23 mouse cellular contexts compared by ENCODE assay signal in the genomic region with DNA sequence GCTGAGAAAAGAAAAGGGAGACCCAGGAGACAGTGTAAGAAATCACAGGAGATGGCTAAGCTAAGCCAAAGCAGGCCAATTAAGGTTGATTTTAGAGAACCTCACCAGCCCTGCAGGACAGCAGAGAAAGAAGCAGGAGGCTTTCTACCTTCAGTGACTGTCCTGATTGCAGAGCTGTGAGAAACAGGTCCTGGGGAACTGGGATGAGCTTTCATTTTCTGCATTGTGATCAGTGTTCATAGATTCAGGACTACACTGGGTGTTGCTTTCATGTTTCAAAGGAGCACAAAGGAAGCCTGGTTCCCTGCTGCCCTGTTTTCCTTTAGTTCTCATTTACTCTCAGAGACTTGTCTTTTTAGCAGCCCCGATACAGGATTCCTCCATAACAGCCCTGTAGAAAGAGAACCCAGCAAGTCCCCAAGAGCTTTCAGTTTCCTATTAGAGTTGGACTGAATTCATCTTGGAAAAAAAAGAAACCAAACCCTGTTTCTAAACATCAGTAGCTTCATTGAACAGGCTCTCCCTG.
A peak's percentile ranks its signal among the peaks of the same experiment; 100 is the strongest.
DNase-seq lines count a peak whose midpoint lies in the region; ATAC-seq and TF ChIP-seq lines count a peak whose summit lies in the region.
"Had no signal": no experiment of that assay in that cellular context is flagged by ENCODE, and none has a peak within 500 bp of the region (broad histone marks: within the 10 kb centered on the region; RNA-seq: fewer than 3 reads in every experiment).

No protein-coding gene starts in this region.

- H3K4me1 ChIP-seq in hindbrain, postnatal 0 days (ENCODE audit: insufficient read depth, low read length) = 0 out of 2 replicates have a peak, but pooled peaks cover 4% of the 10 kb centered on the region
- no peaks in the 10 kb centered on the region for H3K4me1 ChIP-seq in hindbrain, embryonic 12.5 days
- H3K4me1 ChIP-seq in midbrain, embryonic 10.5 days = 0 out of 2 replicates have a peak, but pooled peaks cover 2% of the 10 kb centered on the region
- no peaks in the 10 kb centered on the region for H3K4me1 ChIP-seq in midbrain, embryonic 11.5 days (ENCODE audit: control insufficient read depth, insufficient read depth, low read length)
- 0 out of 2 replicates have a peak, but pooled peaks cover 2% of the 10 kb centered on the region for H3K4me1 ChIP-seq in forebrain, embryonic 16.5 days (replicated peaks; ENCODE audit: control insufficient read depth, insufficient read depth, low read length)
- no peaks in the 10 kb centered on the region for H3K4me1 ChIP-seq in midbrain, embryonic 16.5 days (ENCODE audit: control insufficient read depth, insufficient read depth, low read length)
- H3K4me1 ChIP-seq: limb, embryonic 10.5 days; megakaryocyte, embryonic 14.5 days; neural tube, embryonic 13.5 days; stomach, embryonic 15.5 days had no signal

- no peaks in the 10 kb centered on the region for H3K9me3 ChIP-seq in hindbrain, postnatal 0 days (ENCODE audit: low read length)
- H3K9me3 ChIP-seq in hindbrain, embryonic 12.5 days (replicated peaks) = no peaks in the 10 kb centered on the region
- H3K9me3 ChIP-seq in midbrain, embryonic 10.5 days (replicated peaks) = no peaks in the 10 kb centered on the region
- no peaks in the 10 kb centered on the region for H3K9me3 ChIP-seq in midbrain, embryonic 11.5 days (ENCODE audit: control insufficient read depth, low read length)
- H3K9me3 ChIP-seq in forebrain, embryonic 16.5 days (ENCODE audit: control insufficient read depth, low read length) = no peaks in the 10 kb centered on the region
- H3K9me3 ChIP-seq in midbrain, embryonic 16.5 days (replicated peaks; ENCODE audit: control insufficient read depth, low read length, poor library complexity, severe bottlenecking) = no peaks in the 10 kb centered on the region
- H3K9me3 ChIP-seq: limb, embryonic 10.5 days; megakaryocyte, embryonic 14.5 days; neural tube, embryonic 13.5 days; stomach, embryonic 15.5 days had no signal

- no peak for TF ChIP-seq CTCF in hindbrain, postnatal 0 days (IDR thresholded peaks at IDR 0.05; ENCODE audit: low read depth)

- H3K36me3 ChIP-seq in hindbrain, postnatal 0 days (ENCODE audit: insufficient read depth, low read length) = no peaks in the 10 kb centered on the region
- H3K36me3 ChIP-seq in hindbrain, embryonic 12.5 days = no peaks in the 10 kb centered on the region
- no peaks in the 10 kb centered on the region for H3K36me3 ChIP-seq in midbrain, embryonic 10.5 days
- H3K36me3 ChIP-seq in midbrain, embryonic 11.5 days (ENCODE audit: control insufficient read depth, insufficient read depth, low read length) = no peaks in the 10 kb centered on the region
- H3K36me3 ChIP-seq in forebrain, embryonic 16.5 days (ENCODE audit: control insufficient read depth, insufficient read depth) = no peaks in the 10 kb centered on the region
- H3K36me3 ChIP-seq in midbrain, embryonic 16.5 days (ENCODE audit: control insufficient read depth, insufficient read depth, low read length) = no peaks in the 10 kb centered on the region
- H3K36me3 ChIP-seq: limb, embryonic 10.5 days; neural tube, embryonic 13.5 days; stomach, embryonic 15.5 days had no signal

- H3K4me2 ChIP-seq in hindbrain, postnatal 0 days (ENCODE audit: low read depth, low read length) = 0 out of 2 replicates have a peak overlapping the region, but pooled peaks have one; percentile 7
- no peak overlapping the region for H3K4me2 ChIP-seq in hindbrain, embryonic 12.5 days (replicated peaks)
- H3K4me2 ChIP-seq in midbrain, embryonic 11.5 days = no peak overlapping the region
- no peak overlapping the region for H3K4me2 ChIP-seq in forebrain, embryonic 16.5 days (ENCODE audit: low read length)
- no peak overlapping the region for H3K4me2 ChIP-seq in midbrain, embryonic 16.5 days (ENCODE audit: low read length)
- H3K4me2 ChIP-seq: neural tube, embryonic 13.5 days; stomach, embryonic 15.5 days had no signal

- 11% methylated on average over 1 of the region's 1 CpGs for WGBS in hindbrain, postnatal 0 days
- 3% methylated on average over 1 of the region's 1 CpGs for WGBS in hindbrain, embryonic 12.5 days
- 24% methylated on average over 1 of the region's 1 CpGs for WGBS in midbrain, embryonic 10.5 days
- 26% methylated on average over 1 of the region's 1 CpGs for WGBS in midbrain, embryonic 11.5 days
- 9% methylated on average over 1 of the region's 1 CpGs for WGBS in forebrain, embryonic 16.5 days
- WGBS in midbrain, embryonic 16.5 days = 13% methylated on average over 1 of the region's 1 CpGs

- 0 out of 2 replicates have a peak overlapping the region, but pooled peaks have one; percentile 21 for H3K9ac ChIP-seq in hindbrain, postnatal 0 days (replicated peaks; ENCODE audit: low read length)
- H3K9ac ChIP-seq in hindbrain, embryonic 12.5 days = no peak overlapping the region
- H3K9ac ChIP-seq in midbrain, embryonic 11.5 days (ENCODE audit: low read length) = no peak overlapping the region
- no peak overlapping the region for H3K9ac ChIP-seq in forebrain, embryonic 16.5 days (replicated peaks; ENCODE audit: low read depth, low read length)
- no peak overlapping the region for H3K9ac ChIP-seq in midbrain, embryonic 16.5 days (ENCODE audit: low read depth, low read length)
- H3K9ac ChIP-seq: liver, postnatal 0 days; neural tube, embryonic 13.5 days; stomach, embryonic 15.5 days had no signal

- ATAC-seq in hindbrain, postnatal 0 days = no peak
- no peak for ATAC-seq in hindbrain, embryonic 12.5 days (ENCODE audit: low FRiP score)
- ATAC-seq in midbrain, embryonic 11.5 days (ENCODE audit: low FRiP score) = no peak
- ATAC-seq in forebrain, embryonic 16.5 days = peak; percentile 49
- peak; percentile 83 for ATAC-seq in midbrain, embryonic 16.5 days
- ATAC-seq: liver, postnatal 0 days had no signal

- no peak overlapping the region for H3K4me3 ChIP-seq in hindbrain, postnatal 0 days (ENCODE audit: low read length)
- H3K4me3 ChIP-seq in hindbrain, embryonic 12.5 days = no peak overlapping the region
- H3K4me3 ChIP-seq in midbrain, embryonic 10.5 days = no peak overlapping the region
- H3K4me3 ChIP-seq in midbrain, embryonic 11.5 days (ENCODE audit: low read depth, low read length) = no peak overlapping the region
- no peak overlapping the region for H3K4me3 ChIP-seq in forebrain, embryonic 16.5 days (replicated peaks; ENCODE audit: low read length)
- H3K4me3 ChIP-seq in midbrain, embryonic 16.5 days (ENCODE audit: low read depth, low read length) = no peak overlapping the region
- H3K4me3 ChIP-seq: heart, adult 2 months; limb, embryonic 10.5 days; megakaryocyte, embryonic 14.5 days; neural tube, embryonic 13.5 days; stomach, embryonic 15.5 days had no signal

- H3K27ac ChIP-seq in hindbrain, postnatal 0 days = peak overlapping the region; percentile 45; the same call in 1 of the 2 replicates
- H3K27ac ChIP-seq in hindbrain, embryonic 12.5 days = no peak overlapping the region
- H3K27ac ChIP-seq in midbrain, embryonic 10.5 days (replicated peaks) = peak overlapping the region; percentile 42
- H3K27ac ChIP-seq in midbrain, embryonic 11.5 days (ENCODE audit: low read depth, low read length) = no peak overlapping the region
- H3K27ac ChIP-seq in forebrain, embryonic 16.5 days (ENCODE audit: low read length) = no peak overlapping the region
- no peak overlapping the region for H3K27ac ChIP-seq in midbrain, embryonic 16.5 days (ENCODE audit: low read length)
- H3K27ac ChIP-seq: heart, adult 2 months; limb, embryonic 10.5 days; neural tube, embryonic 13.5 days; stomach, embryonic 15.5 days had no signal

- H3K27me3 ChIP-seq in hindbrain, postnatal 0 days (ENCODE audit: insufficient read depth, low read length) = no peaks in the 10 kb centered on the region
- H3K27me3 ChIP-seq in hindbrain, embryonic 12.5 days = no peaks in the 10 kb centered on the region
- no peaks in the 10 kb centered on the region for H3K27me3 ChIP-seq in midbrain, embryonic 10.5 days (ENCODE audit: low read depth, poor library complexity, severe bottlenecking)
- no peaks in the 10 kb centered on the region for H3K27me3 ChIP-seq in midbrain, embryonic 11.5 days (ENCODE audit: control insufficient read depth, insufficient read depth, low read length)
- H3K27me3 ChIP-seq in forebrain, embryonic 16.5 days (replicated peaks; ENCODE audit: control insufficient read depth, insufficient read depth, low read length) = no peaks in the 10 kb centered on the region
- H3K27me3 ChIP-seq in midbrain, embryonic 16.5 days (ENCODE audit: control insufficient read depth, insufficient read depth, low read depth, low read length) = no peaks in the 10 kb centered on the region
- H3K27me3 ChIP-seq: megakaryocyte, embryonic 14.5 days; neural tube, embryonic 13.5 days; stomach, embryonic 15.5 days had no signal

- DNase-seq in hindbrain, postnatal 0 days (ENCODE audit: low spot score) = no peak
- DNase-seq in midbrain, embryonic 10.5 days (ENCODE audit: low spot score) = no peak
- DNase-seq in midbrain, embryonic 11.5 days (ENCODE audit: low spot score, missing footprints) = no peak
- no peak for DNase-seq in frontal cortex, postnatal 10 days (ENCODE audit: low spot score in 2 of 2)
- no peak for DNase-seq in lung, postnatal 10 days
- DNase-seq: adrenal gland, adult 2 months; cerebellum, postnatal 14 days; gastrocnemius, postnatal 25 days; heart, adult 2 months; heart, postnatal 4 days; kidney, adult 2 months; kidney, postnatal 10 days; liver, postnatal 0 days; lung, postnatal 14 days; right cerebral cortex, adult 18-20 months; thymus, adult 2 months had no signal

Comparison
In these comparisons a context has a peak if more than half of its experiments do, and no peak if none do; other contexts are left out.
1. ATAC-seq: peak in forebrain, embryonic 16.5 days (single experiment) and midbrain, embryonic 16.5 days (single experiment); none in hindbrain, postnatal 0 days (single experiment), hindbrain, embryonic 12.5 days (single experiment) and midbrain, embryonic 11.5 days (single experiment).
2. H3K27ac ChIP-seq: peak in hindbrain, postnatal 0 days (single experiment) and midbrain, embryonic 10.5 days (single experiment); none in hindbrain, embryonic 12.5 days (single experiment), midbrain, embryonic 11.5 days (single experiment), forebrain, embryonic 16.5 days (single experiment) and midbrain, embryonic 16.5 days (single experiment).